Mouse (Mus musculus): ENCODE results near the gene Coa6.

DNA sequence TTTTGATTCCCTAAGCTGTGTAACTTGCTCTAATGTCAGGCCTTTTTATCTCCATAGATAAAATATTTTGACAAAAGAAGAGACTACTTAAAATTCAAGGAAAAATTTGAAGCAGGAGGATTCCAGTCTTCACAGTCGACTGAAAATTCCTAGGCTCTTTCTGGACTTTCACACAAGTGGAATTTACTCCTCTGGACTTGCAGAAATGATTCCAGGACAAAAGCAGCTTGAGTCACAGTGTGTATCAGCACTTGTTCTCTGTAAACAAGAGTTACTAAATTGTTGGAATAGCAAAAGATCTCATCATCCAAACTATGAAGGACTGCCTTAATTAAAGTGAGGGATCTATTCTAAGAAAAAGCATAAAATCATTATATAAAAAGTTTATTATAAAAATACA is 2.6 kb downstream of the Coa6 start:
- no peak for TF ChIP-seq CTCF (IDR thresholded peaks at IDR 0.05; ENCODE audit: borderline replicate concordance, control insufficient read depth, extremely low read depth, insufficient read depth, low read length, poor library complexity)
- no peak for TF ChIP-seq POLR2A (IDR thresholded peaks at IDR 0.05; ENCODE audit: control insufficient read depth, extremely low read depth, insufficient read depth, low read length, poor library complexity)
